Mouse (Mus musculus) neural tube, postnatal 0 days (tissue): Measurements from ENCODE around the gene Zfp277. TPM values are rescaled to one million over a fixed set of nuclear protein-coding genes. Genes with fewer than 3 reads are reported as not detected.

Experiments
- polyA plus RNA-seq: library from polyadenylated mRNA; unstranded; fragments of >200 nt; fragmentation: Nextera tagmentation; extraction: Ambion mirVana; gene quantifications from 2 replicates; pipeline ENCODE4 v1.2.1, GENCODE M21; 2015

The Zfp277 gene
- polyA plus RNA-seq = 26.9 and 27.8 TPM in 2 replicates

DNA sequence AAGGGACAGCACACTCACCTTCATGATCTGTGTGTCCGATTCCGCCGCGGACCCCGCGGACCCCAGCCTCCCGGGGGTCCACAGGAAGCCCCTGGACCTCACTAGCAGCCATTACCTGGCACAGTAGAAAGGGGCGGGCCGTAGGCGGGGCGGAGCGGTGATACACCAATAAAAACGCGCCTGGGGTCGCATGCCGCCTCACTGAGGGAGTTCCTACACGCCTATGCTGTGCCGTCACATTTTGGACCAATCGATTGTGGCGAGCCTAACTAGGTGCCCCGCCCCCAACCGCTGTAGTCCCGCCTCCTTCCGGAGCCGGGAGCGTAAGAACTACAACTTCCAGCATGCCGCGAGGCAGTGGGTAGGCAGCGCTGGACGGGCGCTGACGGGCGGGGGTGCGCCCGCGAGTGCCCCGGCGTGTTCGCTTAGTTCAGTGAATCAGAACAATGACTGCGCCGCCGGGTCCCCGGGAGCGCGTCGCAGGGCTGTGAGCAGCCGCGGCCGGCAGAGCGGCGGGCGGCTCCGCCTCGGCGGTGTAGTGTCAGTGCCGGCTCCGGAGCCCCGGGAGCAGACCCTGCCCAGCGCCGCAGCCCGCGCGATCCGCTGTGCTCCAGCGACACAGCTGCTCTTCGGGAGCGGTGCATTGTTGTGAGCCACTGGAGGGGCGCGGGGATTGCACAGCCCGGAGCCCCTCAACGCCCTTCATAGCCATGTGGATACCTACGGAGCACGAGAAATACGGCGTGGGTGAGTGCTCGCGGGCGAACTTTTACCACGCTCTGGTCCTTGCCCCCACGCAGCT lies at the start of gene Zfp277, which contains the start of gene Dock4:
TSS of gene Zfp277 (minus strand) at position 255 of the 802 bp plus-strand sequence.
TSS of gene Dock4 (plus strand) at position 305 of the 802 bp plus-strand sequence.

Other genes starting within 250 kb of the Zfp277 start
- 0.09 TPM in 1 of 2 replicates, not detected in the other for gene Lsmem1, start 246.4 kb downstream of the Zfp277 start, polyA plus RNA-seq
- 108 and 136 TPM in 2 replicates for gene Ifrd1, start 197.4 kb downstream of the Zfp277 start, polyA plus RNA-seq
- gene Dock4, start 50 bp upstream of the Zfp277 start, polyA plus RNA-seq = 16.7 and 17.4 TPM in 2 replicates